Mouse (Mus musculus) adrenal gland, postnatal 14 days (tissue): Measurements from ENCODE around the gene Ly86. TPM values are rescaled to one million over a fixed set of nuclear protein-coding genes. Genes with fewer than 3 reads are reported as not detected.

Experiments used
- DNase-seq: peaks from one replicate; pipeline ENCODE4 v3.0.0; 2021; ENCODE audit warnings: mixed read lengths
- total RNA-seq: library from RNA; stranded (reverse); gene quantifications from 2 replicates; pipeline ENCODE4 v1.2.3, GENCODE M21; 2021

Ly86 gene
- total RNA-seq, 1 experiment from 2014 or later = 3.0 TPM

DNA sequence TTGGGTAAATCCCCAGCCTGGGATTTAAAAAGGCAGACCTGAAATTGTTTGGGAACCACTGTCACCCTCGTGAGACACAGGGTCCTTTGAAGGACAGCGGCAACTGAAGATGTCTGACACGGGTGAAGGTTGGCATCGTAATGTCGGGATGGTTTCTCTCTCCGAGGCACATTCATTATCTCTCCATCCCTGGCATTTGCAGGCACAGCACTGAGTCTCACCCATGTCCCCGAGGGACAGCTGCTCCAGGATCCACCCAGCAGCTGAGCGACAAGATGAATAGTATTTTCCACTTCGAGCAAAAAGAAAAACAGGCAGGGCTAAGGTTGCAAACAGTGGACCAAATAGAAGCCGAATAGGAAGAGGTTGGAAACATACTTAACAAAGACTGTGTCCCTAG lies 114.0 kb downstream of the Ly86 start:
- DNase-seq = no peak

DNA sequence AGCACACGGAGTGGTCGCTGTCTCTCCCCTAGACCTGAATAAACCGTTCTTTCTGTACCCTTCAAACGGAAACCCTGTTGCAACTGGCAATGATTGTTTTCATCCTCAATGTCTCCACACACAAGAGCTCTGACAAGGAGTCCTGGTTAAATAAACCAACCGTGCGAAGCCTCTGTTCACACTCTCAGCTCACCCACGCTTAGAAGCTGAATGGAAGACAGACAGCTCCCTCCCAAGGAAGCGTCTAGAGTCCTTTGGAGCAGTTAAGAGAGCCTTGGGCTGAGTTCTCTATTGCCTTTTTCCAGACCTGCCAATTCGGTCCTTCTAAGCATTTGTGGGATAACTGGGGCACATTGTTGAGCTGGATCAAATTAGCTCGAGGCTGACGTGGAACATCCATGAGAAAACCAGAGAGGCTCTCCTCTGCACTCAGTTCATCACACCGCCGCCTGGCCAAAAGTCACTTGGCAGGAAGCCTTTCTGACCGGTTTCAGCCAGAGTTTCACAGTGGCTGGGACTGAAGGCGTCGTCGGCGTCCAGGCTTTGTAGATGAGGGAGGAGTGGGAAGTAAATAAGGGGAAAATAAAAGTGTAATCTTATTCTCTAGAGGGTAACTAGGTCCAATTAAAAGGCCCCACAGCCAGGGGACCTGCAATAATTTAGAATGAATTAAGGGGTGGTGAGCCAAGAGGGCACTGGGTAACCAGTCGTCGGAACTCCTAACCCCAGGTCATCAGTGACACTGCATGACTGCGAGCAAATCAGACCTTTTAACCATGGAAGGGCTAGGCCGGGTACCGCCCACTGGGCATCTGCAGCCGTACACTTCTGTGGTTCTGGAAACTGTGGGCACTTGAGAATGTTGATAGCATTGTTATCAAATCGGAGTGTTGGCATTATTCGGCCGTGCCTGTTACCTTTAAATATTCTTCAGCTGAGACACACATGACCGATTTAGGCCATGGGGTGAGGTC lies 115.2 kb downstream of the Ly86 start:
- DNase-seq = peak; percentile 76

DNA sequence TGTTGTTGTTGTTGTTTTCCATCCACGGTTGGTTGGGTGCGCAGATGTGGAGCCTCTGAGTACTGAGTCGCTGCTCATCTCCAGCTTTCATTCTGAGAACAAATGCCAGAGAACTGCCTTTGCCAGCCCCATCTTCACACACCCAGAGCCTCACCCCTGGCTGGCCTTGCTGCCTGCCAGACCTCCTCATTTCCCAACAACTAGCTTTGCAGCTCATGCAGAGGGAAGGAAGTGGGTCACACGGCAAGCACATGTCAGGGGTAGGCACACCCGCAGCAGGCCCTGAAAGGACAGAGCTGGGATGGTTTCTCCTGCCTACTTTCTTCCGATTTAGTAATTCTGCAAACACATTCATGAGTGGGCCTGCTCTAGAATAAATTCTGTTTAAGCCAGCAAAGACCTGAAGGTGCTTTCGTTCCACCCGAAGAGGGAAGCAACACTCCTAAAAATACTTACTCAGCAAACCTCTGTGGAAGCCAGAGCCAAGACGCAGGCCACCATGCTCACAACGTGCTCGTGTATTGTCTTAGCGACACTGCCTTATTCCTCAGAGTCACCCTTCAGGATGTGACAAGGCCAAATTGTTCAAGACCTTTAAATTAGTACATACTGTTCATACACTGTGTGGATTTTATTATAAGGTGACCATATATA lies 117.2 kb downstream of the Ly86 start:
- DNase-seq = peak; percentile 87

DNA sequence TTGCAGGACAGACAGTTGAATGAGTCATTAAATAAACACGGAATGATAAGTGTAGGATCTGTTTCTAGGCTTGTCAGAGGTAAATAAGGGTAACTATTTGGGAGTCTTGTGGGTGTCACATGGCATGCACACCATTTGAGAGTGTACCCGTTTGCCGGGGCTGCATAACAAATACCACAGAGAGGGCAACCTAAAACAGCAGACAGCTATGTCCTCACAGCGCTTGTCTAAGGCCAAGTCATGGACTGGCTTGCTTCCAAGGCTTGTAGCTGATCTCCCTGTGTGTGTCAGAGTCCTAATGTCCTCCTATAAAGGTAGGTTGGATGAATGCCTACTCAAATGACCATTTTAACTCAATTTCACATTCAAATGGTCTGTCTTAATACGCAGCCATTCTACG lies 120.7 kb downstream of the Ly86 start:
- DNase-seq = no peak

DNA sequence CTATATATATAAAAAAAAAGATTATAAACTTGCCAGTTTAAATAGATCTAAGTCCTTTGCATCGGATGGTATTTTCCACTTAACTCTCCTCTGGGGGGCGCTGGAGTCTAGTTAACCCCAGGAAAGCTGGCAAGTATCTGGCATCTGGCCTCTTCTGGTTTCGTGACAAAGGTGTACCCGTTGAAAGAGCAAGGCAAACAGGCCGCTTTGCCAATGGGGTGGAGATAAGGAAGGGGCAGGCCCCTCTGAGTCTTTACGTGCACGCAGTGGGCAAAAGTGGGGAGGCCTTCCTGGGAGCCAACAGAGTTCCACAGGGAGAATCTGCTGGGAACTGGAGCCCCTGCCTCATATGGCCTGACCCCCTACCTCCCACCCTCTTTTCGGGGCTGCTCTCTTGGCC lies 122.8 kb downstream of the Ly86 start:
- DNase-seq = peak; percentile 90
